Mouse (Mus musculus): ENCODE measurements around the gene 9430097D07Rik.

Gene 9430097D07Rik

DNA sequence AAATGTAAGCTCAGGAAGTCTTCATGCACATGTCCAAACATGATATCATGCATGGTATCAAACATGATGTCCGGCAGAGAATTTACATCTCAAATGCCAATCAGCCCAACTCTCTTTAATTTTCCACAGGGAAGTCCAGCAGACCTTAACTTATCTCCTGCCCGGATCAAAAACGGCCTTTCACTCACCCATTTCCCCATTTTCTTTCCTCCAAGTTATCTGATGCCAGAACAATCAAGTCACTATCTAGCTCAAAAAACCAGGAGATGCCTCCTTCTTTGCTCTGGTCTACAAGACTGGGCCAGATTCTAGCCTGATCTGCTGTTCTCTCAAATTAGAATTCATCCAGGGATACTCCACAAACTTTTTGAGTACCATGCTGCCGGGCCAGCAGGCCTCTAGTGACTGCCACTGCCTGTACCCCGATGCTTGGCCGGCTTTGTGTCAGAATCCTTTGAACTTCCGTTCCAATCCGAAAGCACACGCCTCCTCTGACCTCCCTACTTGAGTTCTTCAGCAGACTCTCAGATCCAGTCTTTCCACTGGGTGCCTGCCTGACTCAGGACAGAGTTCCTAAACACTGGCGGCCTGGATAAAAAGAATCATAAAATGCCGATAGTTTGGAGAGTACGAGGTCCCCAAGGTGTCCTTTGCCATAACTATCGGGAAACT lies 41.3 kb downstream of the 9430097D07Rik start:
- peak; percentile 51 for DNase-seq

GRCm38 (mm10) chr2:32533163-32533562 lies 42.3 kb downstream of the 9430097D07Rik start:
- DNase-seq, result no peak

DNA sequence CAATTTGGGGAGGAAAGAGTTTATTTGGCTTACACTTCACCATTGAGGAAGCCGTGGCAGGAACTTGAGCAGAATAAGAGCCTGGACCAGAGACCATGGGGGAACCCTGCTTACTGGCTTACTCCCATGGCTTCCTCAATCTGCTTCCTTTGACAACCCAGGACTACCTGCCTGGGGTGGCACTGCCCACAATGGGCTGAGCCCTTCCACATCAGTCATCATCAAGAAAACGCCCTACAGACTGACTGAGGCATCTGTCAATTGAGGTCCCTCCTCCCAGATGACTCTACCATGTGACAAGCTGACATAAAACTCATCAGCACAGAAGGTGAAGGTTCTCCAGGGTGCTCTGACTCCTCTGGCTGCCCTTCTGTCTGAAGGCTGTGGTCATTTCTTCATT lies 45.0 kb downstream of the 9430097D07Rik start:
- DNase-seq, result no peak

GRCm38 (mm10) chr2:32528326-32528725 lies 47.2 kb downstream of the 9430097D07Rik start:
- no peak for DNase-seq

DNA sequence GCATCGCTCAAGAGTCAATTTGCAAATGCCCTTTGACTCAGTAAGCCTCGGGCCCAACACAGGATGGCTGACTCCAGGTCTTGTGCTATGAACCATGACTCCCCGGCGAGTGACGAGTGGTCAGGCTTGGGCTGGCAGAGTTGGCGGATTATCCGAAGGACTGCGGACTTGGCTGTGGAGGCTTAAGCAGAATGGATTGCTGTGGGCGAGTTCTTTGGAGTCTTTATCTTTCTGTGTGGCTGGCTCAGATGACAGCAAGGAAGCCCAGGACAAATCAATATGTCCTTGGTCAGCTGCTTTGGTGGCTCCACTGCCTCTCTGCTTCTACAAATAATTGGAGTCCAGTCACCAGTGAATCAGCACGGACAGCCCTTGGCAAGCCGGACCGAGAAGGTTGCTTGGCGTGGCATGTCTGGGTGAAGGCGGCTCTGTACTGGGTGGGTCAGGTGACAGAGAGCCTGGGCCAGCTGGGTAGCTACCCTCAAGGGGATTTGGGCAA lies 48.0 kb downstream of the 9430097D07Rik start:
- no peak for DNase-seq

- no peak for DNase-seq
These were observed 49.7 kb downstream of the 9430097D07Rik start for GRCm38 (mm10) chr2:32525816-32526215.

- no peak for DNase-seq
These were observed 50.9 kb downstream of the 9430097D07Rik start for GRCm38 (mm10) chr2:32524536-32525031.

Measured in thymus, postnatal 14 days (tissue).